Mouse (Mus musculus) ovary, postnatal 36 days (tissue): ENCODE results near the gene Dnah3.

Source experiments
- DNase-seq: peaks from one replicate; pipeline ENCODE4 v3.0.0; 2022; ENCODE audit warnings: low spot score, mixed read lengths

Gene Dnah3

GRCm38 (mm10) chr7:120095180-120095579, at the start of gene Dnah3:
Dnah3 (minus strand) TSS chr7:120095280.
- DNase-seq: no peak

- no peak for DNase-seq
Measured at GRCm38 (mm10) chr7:120142743-120143142, 47.7 kb upstream of the Dnah3 start.

GRCm38 (mm10) chr7:120128951-120129350, 33.9 kb upstream of the Dnah3 start:
- no peak for DNase-seq

GRCm38 (mm10) chr7:120127686-120128059, 32.6 kb upstream of the Dnah3 start:
- no peak for DNase-seq

- no peak for DNase-seq
Measured at GRCm38 (mm10) chr7:120126976-120127685, 32.1 kb upstream of the Dnah3 start.

- DNase-seq: peak; percentile 41
Measured at GRCm38 (mm10) chr7:120124844-120125243, 29.8 kb upstream of the Dnah3 start.

- peak; percentile 12 for DNase-seq
Measured at GRCm38 (mm10) chr7:120123776-120124175, 28.7 kb upstream of the Dnah3 start.

GRCm38 (mm10) chr7:120117529-120117928, 22.4 kb upstream of the Dnah3 start:
- no peak for DNase-seq

- no peak for DNase-seq
Measured at GRCm38 (mm10) chr7:120116976-120117375, 21.9 kb upstream of the Dnah3 start.

GRCm38 (mm10) chr7:120109676-120110075, 14.6 kb upstream of the Dnah3 start:
- no peak for DNase-seq

GRCm38 (mm10) chr7:120106356-120106755, 11.3 kb upstream of the Dnah3 start:
- no peak for DNase-seq

GRCm38 (mm10) chr7:120104975-120105374, 9.9 kb upstream of the Dnah3 start:
- DNase-seq: no peak

GRCm38 (mm10) chr7:120103019-120103567, 8.0 kb upstream of the Dnah3 start:
- DNase-seq: peak; percentile 41

GRCm38 (mm10) chr7:120102164-120102972, 7.3 kb upstream of the Dnah3 start, which contains the start of gene Tmem159:
Tmem159 (plus strand) TSS chr7:120102353.
- peak; percentile 91 for DNase-seq

GRCm38 (mm10) chr7:120098403-120098802, 3.3 kb upstream of the Dnah3 start:
- DNase-seq: peak; percentile 75

- peak; percentile 52 for DNase-seq
Measured at GRCm38 (mm10) chr7:120097845-120098244, 2.8 kb upstream of the Dnah3 start.

GRCm38 (mm10) chr7:120094216-120094615, 864 bp downstream of the Dnah3 start:
- no peak for DNase-seq

GRCm38 (mm10) chr7:120093033-120093432, 2.0 kb downstream of the Dnah3 start:
- no peak for DNase-seq

- no peak for DNase-seq
Measured at GRCm38 (mm10) chr7:120080177-120080576, 14.9 kb downstream of the Dnah3 start.

- no peak for DNase-seq
Measured at GRCm38 (mm10) chr7:120069164-120069563, 25.9 kb downstream of the Dnah3 start.

- DNase-seq: no peak
Measured at GRCm38 (mm10) chr7:120068114-120068513, 27.0 kb downstream of the Dnah3 start.

GRCm38 (mm10) chr7:120064045-120064444, 31.0 kb downstream of the Dnah3 start:
- DNase-seq: no peak

GRCm38 (mm10) chr7:120055479-120055878, 39.6 kb downstream of the Dnah3 start:
- no peak for DNase-seq
